ENCODE assay signal across 12 mouse cellular contexts in genomic region chr11:108028398-108028797, GRCm38 (mm10).
DNase-seq lines count a peak whose midpoint lies in the region; ATAC-seq and TF ChIP-seq lines count a peak whose summit lies in the region.
"Had no signal": no experiment of that assay in that cellular context is flagged by ENCODE, and none has a peak within 500 bp of the region (broad histone marks: within the 10 kb centered on the region; RNA-seq: fewer than 3 reads in every experiment).

No protein-coding gene starts in this region.

- no peak for ATAC-seq in intestine, postnatal 0 days

- 63% methylated on average over 12 of the region's 12 CpGs for WGBS in intestine, postnatal 0 days
- 74% methylated on average over 12 of the region's 12 CpGs for WGBS in forebrain, embryonic 10.5 days

- no peak for TF ChIP-seq CTCF in intestine, postnatal 0 days (IDR thresholded peaks at IDR 0.05; ENCODE audit: low read depth)

- H3K36me3 ChIP-seq in intestine, postnatal 0 days (ENCODE audit: control insufficient read depth, insufficient read depth), result no peaks in the 10 kb centered on the region
- H3K36me3 ChIP-seq in forebrain, embryonic 10.5 days (replicated peaks), result no peaks in the 10 kb centered on the region
- H3K36me3 ChIP-seq: embryonic facial prominence, embryonic 12.5 days had no signal

- no peaks in the 10 kb centered on the region for H3K27me3 ChIP-seq in intestine, postnatal 0 days (replicated peaks; ENCODE audit: control insufficient read depth, insufficient read depth, low read length)
- peaks cover 29% of the 10 kb centered on the region for H3K27me3 ChIP-seq in forebrain, embryonic 10.5 days (ENCODE audit: poor library complexity, severe bottlenecking)
- H3K27me3 ChIP-seq: embryonic facial prominence, embryonic 12.5 days had no signal

- intact Hi-C loops in heart, postnatal 36 days (cut with DNase I), result no loop called here

- H3K27ac ChIP-seq in intestine, postnatal 0 days (ENCODE audit: low read depth, low read length), result no peak overlapping the region
- no peak overlapping the region for H3K27ac ChIP-seq in forebrain, embryonic 10.5 days
- H3K27ac ChIP-seq: embryonic facial prominence, embryonic 12.5 days; hindbrain, embryonic 14.5 days had no signal

- no peak overlapping the region for H3K9ac ChIP-seq in intestine, postnatal 0 days (ENCODE audit: low read depth, low read length)
- H3K9ac ChIP-seq: embryonic facial prominence, embryonic 12.5 days; hindbrain, embryonic 14.5 days had no signal

- H3K4me1 ChIP-seq in intestine, postnatal 0 days (replicated peaks; ENCODE audit: control insufficient read depth, insufficient read depth, low read length), result no peaks in the 10 kb centered on the region; the same call in none of the 2 replicates
- peaks cover 11% of the 10 kb centered on the region for H3K4me1 ChIP-seq in forebrain, embryonic 10.5 days

- H3K9me3 ChIP-seq in intestine, postnatal 0 days (ENCODE audit: control insufficient read depth), result no peaks in the 10 kb centered on the region
- no peaks in the 10 kb centered on the region for H3K9me3 ChIP-seq in forebrain, embryonic 10.5 days
- H3K9me3 ChIP-seq: embryonic facial prominence, embryonic 12.5 days had no signal

- peak; percentile 32 for DNase-seq in adrenal gland, adult 2 months
- DNase-seq in adrenal gland, adult 18-20 months (ENCODE audit: low spot score in 2 of 2), result no peak
- DNase-seq in ovary, postnatal 36 days (ENCODE audit: low spot score), result peak; percentile 23
- DNase-seq in ovary, postnatal 14 days (ENCODE audit: low spot score), result no peak
- DNase-seq in heart, postnatal 36 days, result peak; percentile 15 to 36
- no peak for DNase-seq in cerebellum, adult 18-20 months
- no peak for DNase-seq in forebrain, embryonic 10.5 days (ENCODE audit: extremely low spot score, low spot score)
- DNase-seq: thymus, postnatal 36 days had no signal

- no peak overlapping the region for H3K4me2 ChIP-seq in intestine, postnatal 0 days (replicated peaks; ENCODE audit: low read depth)
- H3K4me2 ChIP-seq: embryonic facial prominence, embryonic 12.5 days; hindbrain, embryonic 14.5 days had no signal

- no peak overlapping the region for H3K4me3 ChIP-seq in intestine, postnatal 0 days (ENCODE audit: low read depth, low read length)
- H3K4me3 ChIP-seq in forebrain, embryonic 10.5 days, result no peak overlapping the region
- H3K4me3 ChIP-seq: embryonic facial prominence, embryonic 12.5 days; left cerebral cortex, adult 2 months had no signal

Comparison
In these comparisons a context has a peak if more than half of its experiments do, and no peak if none do; other contexts are left out.
1. DNase-seq: peak in adrenal gland, adult 2 months (single experiment), ovary, postnatal 36 days (single experiment) and heart, postnatal 36 days (2 of 2); none in adrenal gland, adult 18-20 months (0 of 2), ovary, postnatal 14 days (single experiment), cerebellum, adult 18-20 months (0 of 2) and forebrain, embryonic 10.5 days (single experiment).